Mouse (Mus musculus): ENCODE data around the gene Daam2. TPM values are rescaled to one million over a fixed set of nuclear protein-coding genes. Genes with fewer than 3 reads are reported as not detected.

Daam2 gene
- polyA plus RNA-seq, 1 experiment from 2014 or later: 6.6 TPM

- ATAC-seq (no peak), DNase-seq (ENCODE audit: low spot score) (no peak)
- Histone ChIP-seq H3K4me2 (replicated peaks; ENCODE audit: low read depth, low read length) (no peak overlapping the region), H3K4me3 (ENCODE audit: low read depth, low read length) (no peak overlapping the region), H3K36me3 (ENCODE audit: insufficient read depth, low read length) (no peaks in the 10 kb centered on the region), H3K9ac (replicated peaks; ENCODE audit: low read depth) (no peak overlapping the region), H3K27ac (ENCODE audit: low read length) (no peak overlapping the region), H3K27me3 (replicated peaks; ENCODE audit: insufficient read depth, low read length) (no peaks in the 10 kb centered on the region), H3K4me1 (ENCODE audit: insufficient read depth, low read depth, low read length) (peaks cover 3% of the 10 kb centered on the region; the same call in 1 of the 2 replicates), H3K9me3 (ENCODE audit: low read length) (no peaks in the 10 kb centered on the region)
- TF ChIP-seq EP300 (IDR thresholded peaks at IDR 0.05): no peak
- no peak for TF ChIP-seq CTCF (IDR thresholded peaks at IDR 0.05)
- 23% methylated on average over 5 of the region's 5 CpGs for WGBS
Observed at GRCm38 (mm10) chr17:49559786-49560289, 4.3 kb downstream of the Daam2 start.

GRCm38 (mm10) chr17:49556169-49556568 is 8.0 kb downstream of the Daam2 start:
- WGBS: 52% methylated on average over 3 of the region's 3 CpGs
- TF ChIP-seq EP300 (IDR thresholded peaks at IDR 0.05) (peak; percentile 87), CTCF (IDR thresholded peaks at IDR 0.05) (no peak)
- Histone ChIP-seq H3K27ac (ENCODE audit: low read length) (no peak overlapping the region), H3K9me3 (ENCODE audit: low read length) (no peaks in the 10 kb centered on the region), H3K36me3 (ENCODE audit: insufficient read depth, low read length) (no peaks in the 10 kb centered on the region), H3K4me2 (replicated peaks; ENCODE audit: low read depth, low read length) (no peak overlapping the region), H3K4me1 (ENCODE audit: insufficient read depth, low read depth, low read length) (peaks cover 3% of the 10 kb centered on the region; the same call in 1 of the 2 replicates), H3K9ac (replicated peaks; ENCODE audit: low read depth) (no peak overlapping the region), H3K27me3 (replicated peaks; ENCODE audit: insufficient read depth, low read length) (no peaks in the 10 kb centered on the region), H3K4me3 (ENCODE audit: low read depth, low read length) (no peak overlapping the region)
- DNase-seq (ENCODE audit: low spot score): peak; percentile 76
- ATAC-seq: peak; percentile 39

- no peaks in the 10 kb centered on the region for H3K36me3 ChIP-seq (ENCODE audit: insufficient read depth, low read length)
- H3K4me1 ChIP-seq (ENCODE audit: insufficient read depth, low read depth, low read length): peaks cover 3% of the 10 kb centered on the region; the same call in 1 of the 2 replicates
- no peak overlapping the region for H3K4me2 ChIP-seq (replicated peaks; ENCODE audit: low read depth, low read length)
- WGBS: 52% methylated on average over 7 of the region's 7 CpGs
- no peaks in the 10 kb centered on the region for H3K27me3 ChIP-seq (replicated peaks; ENCODE audit: insufficient read depth, low read length)
- no peak overlapping the region for H3K4me3 ChIP-seq (ENCODE audit: low read depth, low read length)
- H3K27ac ChIP-seq (ENCODE audit: low read length): peak overlapping the region; percentile 66; the same call in 1 of the 2 replicates
- no peaks in the 10 kb centered on the region for H3K9me3 ChIP-seq (ENCODE audit: low read length)
- TF ChIP-seq CTCF (IDR thresholded peaks at IDR 0.05) (no peak; the same call in 1 of the 2 replicates), EP300 (IDR thresholded peaks at IDR 0.05) (peak; percentile 70)
- peak; percentile 89 for ATAC-seq
- H3K9ac ChIP-seq (replicated peaks; ENCODE audit: low read depth): no peak overlapping the region
- peak; percentile 86 for DNase-seq (ENCODE audit: low spot score)
Observed at GRCm38 (mm10) chr17:49551991-49552390, 12.2 kb downstream of the Daam2 start.

GRCm38 (mm10) chr17:49551465-49551864 is 12.7 kb downstream of the Daam2 start:
- ATAC-seq: peak; percentile 77

GRCm38 (mm10) chr17:49545997-49546396 is 18.1 kb downstream of the Daam2 start:
- no peak overlapping the region for H3K9ac ChIP-seq (replicated peaks; ENCODE audit: low read depth)
- no peak overlapping the region for H3K4me2 ChIP-seq (replicated peaks; ENCODE audit: low read depth, low read length)
- H3K27ac ChIP-seq (ENCODE audit: low read length): no peak overlapping the region
- WGBS: 29% methylated on average over 4 of the region's 4 CpGs
- no peaks in the 10 kb centered on the region for H3K27me3 ChIP-seq (replicated peaks; ENCODE audit: insufficient read depth, low read length)
- ATAC-seq (peak; percentile 67), DNase-seq (ENCODE audit: low spot score) (no peak)
- H3K36me3 ChIP-seq (ENCODE audit: insufficient read depth, low read length): no peaks in the 10 kb centered on the region
- H3K9me3 ChIP-seq (ENCODE audit: low read length): no peaks in the 10 kb centered on the region
- H3K4me3 ChIP-seq (ENCODE audit: low read depth, low read length): no peak overlapping the region
- no peak for TF ChIP-seq EP300 (IDR thresholded peaks at IDR 0.05)
- TF ChIP-seq CTCF (IDR thresholded peaks at IDR 0.05): no peak
- H3K4me1 ChIP-seq (ENCODE audit: insufficient read depth, low read depth, low read length): peaks cover 5% of the 10 kb centered on the region; the same call in 1 of the 2 replicates

More at GRCm38 (mm10) chr17:49551465-49551864, 12.7 kb downstream of the Daam2 start:
- Histone ChIP-seq H3K27me3 (replicated peaks; ENCODE audit: insufficient read depth, low read length) (no peaks in the 10 kb centered on the region), H3K4me2 (replicated peaks; ENCODE audit: low read depth, low read length) (no peak overlapping the region), H3K36me3 (ENCODE audit: insufficient read depth, low read length) (no peaks in the 10 kb centered on the region), H3K27ac (ENCODE audit: low read length) (peak overlapping the region; percentile 66), H3K9me3 (ENCODE audit: low read length) (no peaks in the 10 kb centered on the region), H3K4me3 (ENCODE audit: low read depth, low read length) (no peak overlapping the region), H3K4me1 (ENCODE audit: insufficient read depth, low read depth, low read length) (peaks cover 3% of the 10 kb centered on the region; the same call in 1 of the 2 replicates), H3K9ac (replicated peaks; ENCODE audit: low read depth) (no peak overlapping the region)
- TF ChIP-seq EP300 (IDR thresholded peaks at IDR 0.05) (no peak), CTCF (IDR thresholded peaks at IDR 0.05) (no peak)
- peak; percentile 75 for DNase-seq (ENCODE audit: low spot score)
- 55% methylated on average over 2 of the region's 2 CpGs for WGBS

GRCm38 (mm10) chr17:49545424-49545823 is 18.7 kb downstream of the Daam2 start:
- 50% methylated on average over 4 of the region's 4 CpGs for WGBS
- no peaks in the 10 kb centered on the region for H3K36me3 ChIP-seq (ENCODE audit: insufficient read depth, low read length)
- H3K9me3 ChIP-seq (ENCODE audit: low read length): no peaks in the 10 kb centered on the region
- H3K4me2 ChIP-seq (replicated peaks; ENCODE audit: low read depth, low read length): no peak overlapping the region
- no peak for DNase-seq (ENCODE audit: low spot score)
- no peak for TF ChIP-seq EP300 (IDR thresholded peaks at IDR 0.05)
- TF ChIP-seq CTCF (IDR thresholded peaks at IDR 0.05): no peak
- ATAC-seq: no peak
- no peak overlapping the region for H3K27ac ChIP-seq (ENCODE audit: low read length)
- H3K27me3 ChIP-seq (replicated peaks; ENCODE audit: insufficient read depth, low read length): no peaks in the 10 kb centered on the region
- H3K9ac ChIP-seq (replicated peaks; ENCODE audit: low read depth): no peak overlapping the region
- H3K4me1 ChIP-seq (ENCODE audit: insufficient read depth, low read depth, low read length): peaks cover 5% of the 10 kb centered on the region; the same call in 1 of the 2 replicates
- H3K4me3 ChIP-seq (ENCODE audit: low read depth, low read length): no peak overlapping the region
